Mouse (Mus musculus): ENCODE data around the gene Pde6g.
"Not testable (repeated sequence)": the region's sequence is repeated elsewhere in the genome, so short reads cannot be mapped to it uniquely, and the experiment has no call there.

Pde6g gene

DNA sequence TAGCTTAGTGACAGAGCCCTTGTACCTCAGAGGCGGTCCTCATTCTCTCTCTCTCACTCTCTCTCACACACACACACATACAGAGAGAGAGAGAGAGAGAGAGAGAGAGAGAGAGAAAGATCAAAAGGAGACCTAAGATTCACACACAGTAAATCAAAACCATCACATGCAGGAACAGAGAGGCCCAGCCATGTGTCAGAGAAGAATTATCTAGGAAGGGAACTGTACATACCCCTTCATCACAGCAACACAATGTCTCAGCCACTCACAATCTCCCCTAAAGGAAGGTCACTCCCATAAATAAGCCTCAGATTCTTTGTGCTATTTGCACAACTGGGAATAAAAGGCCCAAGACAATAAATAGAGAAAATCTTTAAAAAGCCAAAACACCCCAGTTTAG lies 34.7 kb downstream of the Pde6g start:
- no peak for DNase-seq

DNA sequence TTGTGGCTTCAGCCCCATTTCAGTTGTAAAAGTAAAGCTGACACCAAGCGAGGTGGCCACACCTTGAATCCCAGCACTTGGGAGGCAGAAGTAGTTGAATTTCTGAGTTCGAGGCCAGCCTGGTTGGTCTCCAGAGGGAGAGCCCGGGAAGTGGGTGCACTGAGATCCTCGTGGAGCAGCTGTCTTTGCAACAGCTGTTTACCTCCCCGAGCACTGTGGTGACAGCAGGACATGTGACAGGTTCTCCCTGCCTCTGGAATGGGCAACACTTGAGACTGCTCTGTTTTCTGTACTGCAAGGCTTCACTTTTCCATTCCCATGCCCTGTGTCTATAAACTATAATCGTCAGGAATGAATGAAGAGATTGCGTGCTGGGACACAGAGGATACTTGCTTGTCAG lies 35.4 kb downstream of the Pde6g start:
- no peak for DNase-seq

DNA sequence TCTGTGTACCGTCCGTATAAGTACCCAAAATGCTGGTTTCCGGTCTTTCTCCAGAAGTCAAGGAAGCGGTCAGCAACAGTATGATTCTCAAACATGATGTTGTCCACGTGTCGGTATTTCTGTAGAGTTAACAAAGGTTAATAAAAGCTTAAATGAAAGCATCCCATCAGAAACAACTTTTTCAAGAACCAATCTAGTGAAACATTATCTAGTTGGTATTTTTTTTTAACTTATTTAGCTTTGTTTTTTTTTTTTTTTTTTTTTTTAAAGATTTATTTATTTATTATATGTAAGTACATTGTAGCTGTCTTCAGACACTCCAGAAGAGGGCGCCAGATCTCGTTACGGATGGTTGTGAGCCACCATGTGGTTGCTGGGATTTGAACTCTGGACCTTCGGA lies 39.7 kb downstream of the Pde6g start:
- not testable (repeated sequence) for DNase-seq

DNA sequence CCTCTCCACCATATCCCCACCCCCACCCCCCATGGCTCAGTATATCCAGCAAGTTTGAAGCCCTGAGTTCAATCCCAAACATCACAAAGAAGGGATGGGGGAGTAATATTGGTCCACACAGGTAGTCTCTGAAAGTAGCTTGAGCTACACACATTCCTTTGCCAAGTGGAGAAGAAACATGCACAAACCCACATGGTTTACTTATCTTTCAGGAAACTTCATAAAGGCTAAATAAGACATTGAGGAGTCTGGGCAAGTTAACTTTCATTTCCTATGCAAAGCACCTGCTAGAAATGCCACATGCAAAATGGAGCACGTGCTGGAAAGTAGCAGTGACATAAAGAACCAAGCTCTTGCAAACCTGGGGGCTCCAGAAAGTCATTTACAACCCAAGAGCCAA lies 46.9 kb downstream of the Pde6g start:
- DNase-seq: no peak

DNA sequence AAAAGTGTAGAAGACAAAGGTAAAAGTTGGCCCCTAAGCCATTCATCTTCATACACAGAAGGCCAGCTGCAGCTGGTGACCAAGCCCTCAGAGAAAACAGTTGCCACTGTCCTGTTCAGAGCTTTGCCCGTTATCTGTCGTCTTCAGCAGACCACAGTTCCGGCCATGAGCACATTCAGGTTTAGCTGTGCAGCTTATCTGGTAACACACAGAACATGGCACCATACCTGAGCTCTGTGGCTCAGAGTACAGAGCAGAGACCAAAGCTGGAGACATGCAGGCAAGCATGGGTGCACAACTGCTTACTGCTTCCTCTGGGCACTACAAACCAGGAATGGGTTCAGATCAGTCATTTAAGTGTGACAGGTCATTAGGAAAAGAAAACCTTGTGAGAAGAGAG lies 47.4 kb downstream of the Pde6g start:
- DNase-seq: no peak

DNA sequence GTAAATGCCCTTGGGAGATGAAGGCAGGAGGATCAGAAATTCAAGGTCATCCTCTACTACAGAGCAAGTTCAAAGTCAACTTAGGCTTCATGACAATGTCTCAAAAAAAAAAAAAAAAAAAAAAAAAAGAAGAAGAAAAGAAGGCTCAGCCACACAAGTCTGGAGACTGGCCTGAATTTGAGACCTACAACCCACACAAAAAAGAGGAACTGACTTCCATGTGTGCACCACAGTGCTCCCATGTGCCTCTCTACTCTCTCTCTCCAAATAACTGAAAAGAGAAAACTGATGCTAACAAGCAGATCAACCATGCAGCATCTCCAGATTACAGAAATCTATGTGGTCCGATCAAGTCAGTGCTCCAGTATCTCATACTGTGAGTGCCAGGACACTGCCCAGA lies 48.5 kb downstream of the Pde6g start:
- DNase-seq: no peak

DNA sequence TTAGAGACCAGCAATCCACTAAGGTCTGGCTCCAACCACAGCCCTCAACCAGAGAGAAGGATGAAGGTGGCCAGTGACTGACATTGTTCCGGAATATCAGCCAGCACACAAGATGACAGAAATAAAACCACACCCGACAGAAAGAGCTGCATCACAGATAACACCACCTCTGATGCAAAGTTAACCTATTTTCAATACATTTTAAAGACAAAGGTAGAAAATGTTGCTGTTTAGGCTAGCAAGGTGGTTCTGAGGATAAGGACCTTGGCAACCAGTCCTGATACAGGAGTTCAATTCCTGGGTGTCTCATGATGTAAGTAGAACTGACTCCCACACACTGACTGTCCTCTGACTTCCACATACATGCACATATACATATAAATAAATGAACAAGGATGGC lies 54.0 kb downstream of the Pde6g start:
- no peak for DNase-seq
